Mouse (Mus musculus) bone marrow macrophage, adult 2 months (primary cell): ENCODE data around the gene Abca4.

ENCODE experiments used
- CTCF ChIP-seq: IDR thresholded peaks from 2 replicates; pipeline ENCODE4 v1.5.1; 2012; ENCODE audit warnings: low read depth, mild to moderate bottlenecking, low read length, moderate library complexity
- POLR2A ChIP-seq: IDR thresholded peaks from 2 replicates; pipeline ENCODE4 v1.6.1; 2012; ENCODE audit warnings: mild to moderate bottlenecking, low read depth, low read length, borderline replicate concordance

DNA sequence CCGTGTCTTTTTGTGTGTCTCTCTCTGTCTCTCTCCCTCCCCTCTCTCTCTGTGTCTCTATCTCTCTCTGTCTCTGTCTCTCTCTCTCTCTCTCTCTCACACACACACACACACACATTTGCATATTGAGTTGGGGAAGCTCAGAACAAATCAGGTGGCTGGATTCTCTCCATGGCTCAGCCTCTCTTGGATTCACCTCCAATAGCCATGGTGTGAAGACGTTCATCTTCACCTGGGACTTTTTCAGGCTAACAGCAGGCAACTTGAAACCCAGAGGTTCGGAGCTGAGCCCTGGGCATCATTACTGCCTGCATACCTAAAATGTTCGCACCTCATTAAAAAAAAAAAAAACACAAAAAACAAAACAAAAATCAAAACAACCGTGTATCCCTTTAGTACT, 29.4 kb downstream of the Abca4 start:
- TF ChIP-seq POLR2A (no peak), CTCF (no peak)
